Mouse (Mus musculus) forebrain, embryonic 14.5 days (tissue): ENCODE measurements around the gene Gpkow. TPM values are rescaled to one million over a fixed set of nuclear protein-coding genes. Genes with fewer than 3 reads are reported as not detected.

Experiments
- ATAC-seq: fragments of 200-750 bp; cut with Nextera tagmentation; 2 replicates; pipeline ENCODE4 v1.8.0; 2017; ENCODE audit warnings: mild to moderate bottlenecking, moderate library complexity
- DNase-seq: peaks from one replicate; pipeline ENCODE4 v3.0.0-alpha.2; 2015; ENCODE audit warnings: low spot score
- H3K27ac ChIP-seq: fragments of 300-500 bp; sonication (generic); 2 replicates; pipeline ENCODE4 v1.5.1; 2014; ENCODE audit warnings: low read depth, mild to moderate bottlenecking, control low read depth, low read length, moderate library complexity
- H3K27me3 ChIP-seq: fragments of 300-500 bp; sonication (generic); replicated peaks from 2 replicates; pipeline ENCODE4 v1.6.1; 2014; ENCODE audit warnings: low read length, control low read depth, mixed read lengths; ENCODE audit not compliant: control insufficient read depth, insufficient read depth
- H3K36me3 ChIP-seq: fragments of 300-500 bp; sonication (generic); 2 replicates; pipeline ENCODE4 v1.6.1; 2014; ENCODE audit warnings: low read length, control low read depth; ENCODE audit not compliant: control insufficient read depth, insufficient read depth
- H3K4me1 ChIP-seq: fragments of 300-500 bp; sonication (generic); 2 replicates; pipeline ENCODE4 v1.6.1; 2014; ENCODE audit warnings: antibody characterized with exemption, low read length, control low read depth; ENCODE audit not compliant: control insufficient read depth, insufficient read depth
- H3K4me2 ChIP-seq: fragments of 300-500 bp; sonication (generic); 2 replicates; pipeline ENCODE4 v1.6.1; 2014; ENCODE audit warnings: mild to moderate bottlenecking, control low read depth, low read length
- H3K4me3 ChIP-seq: fragments of 300-500 bp; sonication (generic); 2 replicates; pipeline ENCODE4 v1.5.1; 2014; ENCODE audit warnings: low read depth, low read length, control low read depth
- H3K9ac ChIP-seq: fragments of 300-500 bp; sonication (generic); 2 replicates; pipeline ENCODE4 v1.6.1; 2014; ENCODE audit warnings: mild to moderate bottlenecking, low read length, control low read depth, moderate library complexity
- H3K9me3 ChIP-seq: fragments of 300-500 bp; sonication (generic); replicated peaks from 2 replicates; pipeline ENCODE4 v1.6.1; 2016; ENCODE audit warnings: low read length, control low read depth, mixed read lengths; ENCODE audit not compliant: control insufficient read depth
- WGBS: fragments of 180-500 bp; shearing (Covaris S2); extraction: QIAGEN DNeasy Blood & Tissue Kit; methylation state at CpG from one replicate; pipeline ENCODE4 v1.1.7; 2014; 5-methylcytosine and 5-hydroxymethylcytosine counted together
- polyA plus RNA-seq: library from polyadenylated mRNA; unstranded; fragments of >200 nt; fragmentation: Nextera tagmentation; extraction: Ambion mirVana; gene quantifications from 2 replicates; pipeline ENCODE4 v1.2.1, GENCODE M21; 2014

Gpkow gene
- polyA plus RNA-seq, 1 experiment from 2014 or later: 57.4 TPM

GRCm38 (mm10) chrX:7665739-7666502, 31.0 kb upstream of the Gpkow start:
- no peak overlapping the region for H3K9ac ChIP-seq
- ATAC-seq (no peak), DNase-seq (no peak)
- 77% methylated on average over 21 of the region's 21 CpGs for WGBS
- no peak overlapping the region for H3K4me3 ChIP-seq
- H3K4me2 ChIP-seq: no peak overlapping the region
- no peaks in the 10 kb centered on the region for H3K27me3 ChIP-seq
- H3K9me3 ChIP-seq: no peaks in the 10 kb centered on the region
- H3K4me1 ChIP-seq: no peaks in the 10 kb centered on the region
- no peak overlapping the region for H3K27ac ChIP-seq
- H3K36me3 ChIP-seq: peaks cover 3% of the 10 kb centered on the region; the same call in 1 of the 2 replicates

GRCm38 (mm10) chrX:7670390-7670881, 26.5 kb upstream of the Gpkow start:
- 33% methylated on average over 17 of the region's 19 CpGs for WGBS
- Histone ChIP-seq H3K36me3 (peaks cover 3% of the 10 kb centered on the region; the same call in 1 of the 2 replicates), H3K27ac (peak overlapping the region; percentile 63; the same call in 1 of the 2 replicates), H3K4me3 (peak overlapping the region; percentile 36), H3K4me1 (no peaks in the 10 kb centered on the region), H3K9ac (peak overlapping the region; percentile 54), H3K4me2 (peak overlapping the region; percentile 47), H3K9me3 (no peaks in the 10 kb centered on the region), H3K27me3 (no peaks in the 10 kb centered on the region)
- peak; percentile 64 for DNase-seq
- peak; percentile 84 for ATAC-seq

GRCm38 (mm10) chrX:7670921-7671623, 25.9 kb upstream of the Gpkow start, which contains the start of gene Plp2:
TSS of gene Plp2 (minus strand) at chrX:7671390.
- Histone ChIP-seq H3K9ac (peak within 1 kb of the TSS; percentile 54), H3K4me3 (peak within 1 kb of the TSS; percentile 36), H3K4me2 (peak within 1 kb of the TSS; percentile 47), H3K4me1 (no peaks in the 10 kb centered on the region), H3K36me3 (peaks cover 3% of the 10 kb centered on the region; the same call in 1 of the 2 replicates), H3K9me3 (no peaks in the 10 kb centered on the region), H3K27ac (peak within 1 kb of the TSS; percentile 63; the same call in 1 of the 2 replicates), H3K27me3 (no peaks in the 10 kb centered on the region)
- WGBS: 33% methylated on average over 32 of the region's 36 CpGs
- DNase-seq (peak; percentile 19), ATAC-seq (peak; percentile 64)

DNA sequence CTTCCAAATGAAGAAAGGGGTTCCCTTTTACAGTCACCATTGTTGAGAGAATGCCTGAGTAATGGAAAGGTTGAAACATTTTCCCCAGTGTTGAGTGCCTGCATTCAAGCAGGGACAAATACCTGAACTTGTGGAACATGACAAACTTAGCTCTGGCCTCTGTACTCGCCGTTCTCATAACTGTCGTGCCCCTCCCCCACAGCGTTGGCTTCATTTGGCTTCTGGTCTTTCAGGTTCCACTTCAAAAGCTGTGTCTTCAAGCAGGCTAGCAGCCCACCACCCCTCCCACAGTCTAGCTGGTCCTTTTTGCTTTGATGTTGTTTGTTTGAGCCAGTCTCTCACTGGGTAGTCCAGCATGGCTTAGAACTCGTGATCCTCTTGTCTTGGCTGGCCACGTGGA, 24.2 kb upstream of the Gpkow start:
- no peaks in the 10 kb centered on the region for H3K27me3 ChIP-seq
- WGBS: 60% methylated on average over 6 of the region's 6 CpGs
- no peak overlapping the region for H3K9ac ChIP-seq
- DNase-seq (no peak), ATAC-seq (no peak)
- no peaks in the 10 kb centered on the region for H3K4me1 ChIP-seq
- no peak overlapping the region for H3K4me2 ChIP-seq
- H3K27ac ChIP-seq: no peak overlapping the region
- no peak overlapping the region for H3K4me3 ChIP-seq
- H3K9me3 ChIP-seq: no peaks in the 10 kb centered on the region
- H3K36me3 ChIP-seq: peaks cover 3% of the 10 kb centered on the region; the same call in 1 of the 2 replicates

DNA sequence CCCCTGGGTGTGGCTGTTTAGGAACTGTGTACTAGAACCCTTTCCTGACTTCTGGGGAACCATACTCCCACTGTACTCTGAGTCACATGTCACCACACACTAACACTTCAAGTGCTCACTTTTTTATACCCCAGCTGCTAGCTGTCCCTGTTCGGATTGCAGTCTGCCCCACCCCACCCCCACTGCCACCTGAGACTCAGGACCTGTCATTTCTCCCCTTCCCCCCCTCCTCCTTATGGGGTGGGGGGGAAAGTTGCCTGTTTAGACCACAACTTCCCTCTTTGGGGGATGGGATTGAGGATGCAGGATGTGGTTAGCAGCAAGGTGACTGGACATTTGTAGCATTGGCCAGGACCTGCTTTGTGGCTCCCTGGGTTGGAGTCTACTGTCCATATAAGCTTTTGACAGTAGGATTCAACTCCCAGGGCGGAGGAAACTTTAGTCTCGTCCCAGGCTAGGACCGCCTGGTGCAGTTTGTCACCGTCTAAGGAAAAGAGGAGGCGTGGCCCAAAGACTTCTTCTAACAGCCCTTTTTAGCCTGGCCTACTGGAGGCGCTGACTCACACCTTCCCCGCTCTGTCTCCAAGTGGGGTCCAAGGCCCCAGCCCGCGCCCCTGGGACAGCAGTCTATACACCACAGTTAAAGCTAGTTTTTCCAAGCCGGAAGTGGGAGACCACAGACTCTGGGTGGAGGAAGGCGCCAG, 23.2 kb upstream of the Gpkow start:
- peaks cover 1% of the 10 kb centered on the region; the same call in 1 of the 2 replicates for H3K36me3 ChIP-seq
- no peak for ATAC-seq
- no peak overlapping the region for H3K27ac ChIP-seq
- H3K4me3 ChIP-seq: no peak overlapping the region
- 51% methylated on average over 12 of the region's 12 CpGs for WGBS
- no peaks in the 10 kb centered on the region for H3K27me3 ChIP-seq
- H3K9ac ChIP-seq: no peak overlapping the region
- H3K4me1 ChIP-seq: no peaks in the 10 kb centered on the region
- H3K9me3 ChIP-seq: no peaks in the 10 kb centered on the region
- H3K4me2 ChIP-seq: no peak overlapping the region
- no peak for DNase-seq

- no peak for DNase-seq
- Histone ChIP-seq H3K4me2 (peak overlapping the region; percentile 37), H3K9ac (peak overlapping the region; percentile 5; the same call in 1 of the 2 replicates), H3K4me3 (peak overlapping the region; percentile 15; the same call in 1 of the 2 replicates), H3K36me3 (no peaks in the 10 kb centered on the region), H3K27ac (no peak overlapping the region), H3K27me3 (no peaks in the 10 kb centered on the region), H3K9me3 (no peaks in the 10 kb centered on the region), H3K4me1 (no peaks in the 10 kb centered on the region)
- 43% methylated on average over 28 of the region's 28 CpGs for WGBS
- ATAC-seq: no peak; the same call in 1 of the 2 replicates
Observed at GRCm38 (mm10) chrX:7674284-7675000, 22.5 kb upstream of the Gpkow start.

GRCm38 (mm10) chrX:7675001-7675380, 21.9 kb upstream of the Gpkow start:
- no peaks in the 10 kb centered on the region for H3K36me3 ChIP-seq
- peak overlapping the region; percentile 15; the same call in 1 of the 2 replicates for H3K4me3 ChIP-seq
- peak overlapping the region; percentile 37 for H3K4me2 ChIP-seq
- 44% methylated on average over 10 of the region's 10 CpGs for WGBS
- H3K9ac ChIP-seq: no peak overlapping the region
- no peak overlapping the region for H3K27ac ChIP-seq
- H3K9me3 ChIP-seq: no peaks in the 10 kb centered on the region
- no peaks in the 10 kb centered on the region for H3K27me3 ChIP-seq
- DNase-seq (no peak), ATAC-seq (no peak)
- no peaks in the 10 kb centered on the region for H3K4me1 ChIP-seq

- Histone ChIP-seq H3K36me3 (no peaks in the 10 kb centered on the region), H3K27ac (no peak overlapping the region), H3K4me3 (no peak overlapping the region), H3K27me3 (no peaks in the 10 kb centered on the region), H3K4me2 (no peak overlapping the region), H3K9ac (no peak overlapping the region), H3K4me1 (no peaks in the 10 kb centered on the region), H3K9me3 (no peaks in the 10 kb centered on the region)
- ATAC-seq: no peak
- 56% methylated on average over 3 of the region's 3 CpGs for WGBS
- DNase-seq: no peak
Observed at GRCm38 (mm10) chrX:7678986-7679385, 17.9 kb upstream of the Gpkow start.
